Comparison of ENCODE assay signal across 22 mouse cellular contexts in genomic region chr9:61014151-61014550, GRCm38 (mm10).
DNase-seq lines count a peak whose midpoint lies in the region; ATAC-seq and TF ChIP-seq lines count a peak whose summit lies in the region.
"Had no signal": no experiment of that assay in that cellular context is flagged by ENCODE, and none has a peak within 500 bp of the region (broad histone marks: within the 10 kb centered on the region; RNA-seq: fewer than 3 reads in every experiment).

No protein-coding gene starts in this region.

- peak overlapping the region; percentile 52; the same call in 1 of the 2 replicates for H3K27ac ChIP-seq in embryonic facial prominence, embryonic 13.5 days
- H3K27ac ChIP-seq in embryonic facial prominence, embryonic 10.5 days (replicated peaks), result no peak overlapping the region
- H3K27ac ChIP-seq in stomach, embryonic 16.5 days (ENCODE audit: low read length), result peak overlapping the region; percentile 71; the same call in 1 of the 2 replicates
- H3K27ac ChIP-seq: forebrain, embryonic 13.5 days; hindbrain, embryonic 12.5 days; hindbrain, embryonic 15.5 days had no signal

- H3K36me3 ChIP-seq in embryonic facial prominence, embryonic 13.5 days, result no peaks in the 10 kb centered on the region
- no peaks in the 10 kb centered on the region for H3K36me3 ChIP-seq in embryonic facial prominence, embryonic 10.5 days (replicated peaks)
- no peaks in the 10 kb centered on the region for H3K36me3 ChIP-seq in stomach, embryonic 16.5 days (ENCODE audit: control insufficient read depth, insufficient read depth, low read length)
- H3K36me3 ChIP-seq: hindbrain, embryonic 12.5 days; hindbrain, embryonic 15.5 days had no signal

- H3K27me3 ChIP-seq in embryonic facial prominence, embryonic 13.5 days, result peaks cover 42% of the 10 kb centered on the region
- peaks cover 61% of the 10 kb centered on the region for H3K27me3 ChIP-seq in embryonic facial prominence, embryonic 10.5 days (replicated peaks; ENCODE audit: low read depth, poor library complexity, severe bottlenecking)
- peaks cover 5% of the 10 kb centered on the region for H3K27me3 ChIP-seq in Patski
- no peaks in the 10 kb centered on the region for H3K27me3 ChIP-seq in stomach, embryonic 16.5 days (ENCODE audit: control insufficient read depth, insufficient read depth, low read length)
- H3K27me3 ChIP-seq: hindbrain, embryonic 15.5 days had no signal

- ATAC-seq in embryonic facial prominence, embryonic 13.5 days (ENCODE audit: insufficient number of reproducible peaks, insufficient read depth, low FRiP score, low TSS enrichment, low read depth), result no peak
- ATAC-seq in Patski, result no peak
- no peak for ATAC-seq in stomach, embryonic 16.5 days (ENCODE audit: insufficient read depth, low FRiP score)
- ATAC-seq: forebrain, embryonic 13.5 days; forebrain, postnatal 0 days had no signal

- DNase-seq in embryonic facial prominence, embryonic 10.5 days (ENCODE audit: low spot score), result no peak
- DNase-seq in Patski (ENCODE audit: low read depth, low spot score), result peak; percentile 44
- DNase-seq in fat pad, adult 2 months (ENCODE audit: extremely low read depth, low read depth, low spot score), result peak; percentile 99
- no peak for DNase-seq in gastrocnemius, adult 18-20 months (ENCODE audit: low spot score)
- no peak for DNase-seq in left cerebral cortex, adult 8-10 months (ENCODE audit: low spot score in 2 of 2)
- DNase-seq in urinary bladder, postnatal 10 days (ENCODE audit: low spot score), result no peak
- DNase-seq: adrenal gland, adult 2 months; adrenal gland, postnatal 14 days; cerebellum, adult 11 months; cerebellum, adult 2 months; cerebellum, adult 9-11 months; cerebellum, postnatal 25 days; forebrain, postnatal 0 days; gastrocnemius, postnatal 10 days; gastrocnemius, postnatal 36 days; heart, adult 11 months had no signal

- H3K4me1 ChIP-seq in embryonic facial prominence, embryonic 13.5 days, result peaks cover 44% of the 10 kb centered on the region
- H3K4me1 ChIP-seq in embryonic facial prominence, embryonic 10.5 days, result peaks cover 44% of the 10 kb centered on the region
- H3K4me1 ChIP-seq in stomach, embryonic 16.5 days (ENCODE audit: control insufficient read depth, insufficient read depth, low read length), result peaks cover 6% of the 10 kb centered on the region
- H3K4me1 ChIP-seq: hindbrain, embryonic 15.5 days had no signal

- peaks cover 8% of the 10 kb centered on the region; the same call in 1 of the 2 replicates for H3K9me3 ChIP-seq in embryonic facial prominence, embryonic 13.5 days
- peaks cover 11% of the 10 kb centered on the region; the same call in 1 of the 2 replicates for H3K9me3 ChIP-seq in embryonic facial prominence, embryonic 10.5 days
- H3K9me3 ChIP-seq in stomach, embryonic 16.5 days (replicated peaks; ENCODE audit: control insufficient read depth, low read length), result no peaks in the 10 kb centered on the region; the same call in 1 of the 2 replicates
- H3K9me3 ChIP-seq: hindbrain, embryonic 15.5 days had no signal

- no peak overlapping the region for H3K4me2 ChIP-seq in embryonic facial prominence, embryonic 13.5 days
- no peak overlapping the region for H3K4me2 ChIP-seq in stomach, embryonic 16.5 days (ENCODE audit: low read depth, low read length)
- H3K4me2 ChIP-seq: forebrain, embryonic 13.5 days; heart, embryonic 11.5 days; hindbrain, embryonic 12.5 days; hindbrain, embryonic 15.5 days had no signal

- TF ChIP-seq CTCF in Patski (IDR thresholded peaks at IDR 0.05), result no peak

- in situ Hi-C loops in Patski (cut with MboI; ENCODE audit: low pct_unique_long_range_greater_than_20kb), result loop anchor here (5.0 kb wide), 1 partner anchor 117 kb away; no protein-coding TSS in a partner anchor

- 43% methylated on average over 8 of the region's 8 CpGs for WGBS in embryonic facial prominence, embryonic 13.5 days
- 62% methylated on average over 8 of the region's 8 CpGs for WGBS in embryonic facial prominence, embryonic 10.5 days
- WGBS in stomach, embryonic 16.5 days, result 63% methylated on average over 8 of the region's 8 CpGs

- POLR2A ChIA-PET in Patski (lab: Charles Lee), result interaction anchor here (0.5 kb wide), 1 partner anchor 311 kb away, joined by 6 read pairs; no protein-coding TSS in a partner anchor

- CTCF ChIA-PET in Patski (lab: Charles Lee), result interaction anchor here (1.4 kb wide), 1 partner anchor 15 kb away, joined by 4 read pairs; no protein-coding TSS in a partner anchor

- no peak overlapping the region for H3K9ac ChIP-seq in embryonic facial prominence, embryonic 13.5 days
- no peak overlapping the region for H3K9ac ChIP-seq in stomach, embryonic 16.5 days (ENCODE audit: low read length)
- H3K9ac ChIP-seq: forebrain, embryonic 13.5 days; forebrain, postnatal 0 days; hindbrain, embryonic 12.5 days; hindbrain, embryonic 15.5 days had no signal

- H3K4me3 ChIP-seq in embryonic facial prominence, embryonic 13.5 days, result no peak overlapping the region
- H3K4me3 ChIP-seq in embryonic facial prominence, embryonic 10.5 days, result no peak overlapping the region
- no peak overlapping the region for H3K4me3 ChIP-seq in stomach, embryonic 16.5 days (replicated peaks; ENCODE audit: low read length)
- H3K4me3 ChIP-seq: forebrain, embryonic 13.5 days; hindbrain, embryonic 12.5 days; hindbrain, embryonic 15.5 days had no signal

Comparison
In these comparisons a context has a peak if more than half of its experiments do, and no peak if none do; other contexts are left out.
1. DNase-seq: peak in Patski (single experiment) and fat pad, adult 2 months (single experiment); none in embryonic facial prominence, embryonic 10.5 days (single experiment), gastrocnemius, adult 18-20 months (single experiment), left cerebral cortex, adult 8-10 months (0 of 2) and urinary bladder, postnatal 10 days (single experiment).